Mouse (Mus musculus) limb, embryonic 11.5 days (tissue): ENCODE results near the gene Stoml1. TPM values are rescaled to one million over a fixed set of nuclear protein-coding genes. Genes with fewer than 3 reads are reported as not detected.
A peak's percentile ranks its signal among the peaks of the same experiment; 100 is the strongest.

ENCODE experiments used
- ATAC-seq: fragments of 200-750 bp; cut with Nextera tagmentation; 2 replicates; pipeline ENCODE4 v1.8.0; 2017; ENCODE audit warnings: low read depth; ENCODE audit not compliant: insufficient number of reproducible peaks, low FRiP score, low TSS enrichment
- DNase-seq: peaks from one replicate; pipeline ENCODE4 v3.0.0-alpha.2; 2015; ENCODE audit warnings: low spot score
- H3K27ac ChIP-seq: fragments of 300-500 bp; sonication (generic); replicated peaks from 2 replicates; pipeline ENCODE4 v1.5.1; 2014; ENCODE audit warnings: low read depth, mild to moderate bottlenecking, low read length
- H3K27me3 ChIP-seq: fragments of 300-500 bp; sonication (generic); 2 replicates; pipeline ENCODE4 v1.6.1; 2014; ENCODE audit warnings: mild to moderate bottlenecking, low read length, mixed read lengths; ENCODE audit not compliant: control insufficient read depth, insufficient read depth
- H3K36me3 ChIP-seq: fragments of 300-500 bp; sonication (generic); 2 replicates; pipeline ENCODE4 v1.6.1; 2014; ENCODE audit warnings: mild to moderate bottlenecking, low read length, moderate library complexity, mixed read lengths; ENCODE audit not compliant: control insufficient read depth, insufficient read depth
- H3K4me1 ChIP-seq: fragments of 300-500 bp; sonication (generic); 2 replicates; pipeline ENCODE4 v1.6.1; 2014; ENCODE audit warnings: low read length, mixed read lengths; ENCODE audit not compliant: control insufficient read depth, insufficient read depth
- H3K4me2 ChIP-seq: fragments of 300-500 bp; sonication (generic); 2 replicates; pipeline ENCODE4 v1.6.1; 2014; ENCODE audit warnings: low read depth, mild to moderate bottlenecking, moderate library complexity; ENCODE audit not compliant: severe bottlenecking
- H3K4me3 ChIP-seq: fragments of 300-500 bp; sonication (generic); 2 replicates; pipeline ENCODE4 v1.5.1; 2014; ENCODE audit warnings: low read depth, low read length
- H3K9ac ChIP-seq: fragments of 300-500 bp; sonication (generic); 2 replicates; pipeline ENCODE4 v1.6.1; 2014; ENCODE audit warnings: mild to moderate bottlenecking, low read length
- H3K9me3 ChIP-seq: fragments of 300-500 bp; sonication (generic); 2 replicates; pipeline ENCODE4 v1.6.1; 2016; ENCODE audit warnings: low read length; ENCODE audit not compliant: control insufficient read depth
- WGBS: fragments of 180-500 bp; shearing (Covaris S2); extraction: QIAGEN DNeasy Blood & Tissue Kit; methylation state at CpG from one replicate; pipeline ENCODE4 v1.1.7; 2014; 5-methylcytosine and 5-hydroxymethylcytosine counted together
- polyA plus RNA-seq: library from polyadenylated mRNA; unstranded; fragments of >200 nt; fragmentation: Nextera tagmentation; extraction: Ambion mirVana; gene quantifications from 2 replicates; pipeline ENCODE4 v1.2.1, GENCODE M21; 2014

Stoml1 gene
- polyA plus RNA-seq, 1 experiment from 2014 or later = 19.2 TPM

DNA sequence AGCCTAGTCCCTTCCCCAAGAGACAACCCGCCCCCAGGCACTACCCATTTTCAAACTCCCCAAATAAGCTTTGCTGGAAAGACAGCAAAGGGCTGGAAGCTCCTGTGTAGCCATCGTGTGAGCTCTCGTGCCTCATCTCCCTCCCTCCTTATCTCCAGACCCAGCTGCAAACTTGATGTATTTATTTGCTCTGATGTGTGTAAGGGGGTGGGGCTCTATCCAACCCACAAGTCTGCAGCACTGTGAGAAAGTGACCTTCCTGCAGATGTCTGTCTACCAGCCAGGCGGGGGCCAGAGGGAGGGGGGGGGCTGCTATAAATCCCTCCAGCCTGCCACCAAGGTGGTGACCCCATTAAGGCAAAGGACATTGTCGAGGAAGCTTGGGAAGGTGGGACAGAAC is 39.1 kb upstream of the Stoml1 start:
- no peaks in the 10 kb centered on the region for H3K9me3 ChIP-seq
- no peaks in the 10 kb centered on the region for H3K36me3 ChIP-seq
- H3K27ac ChIP-seq = no peak overlapping the region
- H3K9ac ChIP-seq = no peak overlapping the region
- peaks cover 9% of the 10 kb centered on the region; the same call in 1 of the 2 replicates for H3K4me1 ChIP-seq
- H3K4me3 ChIP-seq = no peak overlapping the region
- ATAC-seq = no peak
- H3K4me2 ChIP-seq = no peak overlapping the region
- H3K27me3 ChIP-seq = no peaks in the 10 kb centered on the region
- WGBS = 12% methylated on average over 5 of the region's 5 CpGs
- no peak for DNase-seq

DNA sequence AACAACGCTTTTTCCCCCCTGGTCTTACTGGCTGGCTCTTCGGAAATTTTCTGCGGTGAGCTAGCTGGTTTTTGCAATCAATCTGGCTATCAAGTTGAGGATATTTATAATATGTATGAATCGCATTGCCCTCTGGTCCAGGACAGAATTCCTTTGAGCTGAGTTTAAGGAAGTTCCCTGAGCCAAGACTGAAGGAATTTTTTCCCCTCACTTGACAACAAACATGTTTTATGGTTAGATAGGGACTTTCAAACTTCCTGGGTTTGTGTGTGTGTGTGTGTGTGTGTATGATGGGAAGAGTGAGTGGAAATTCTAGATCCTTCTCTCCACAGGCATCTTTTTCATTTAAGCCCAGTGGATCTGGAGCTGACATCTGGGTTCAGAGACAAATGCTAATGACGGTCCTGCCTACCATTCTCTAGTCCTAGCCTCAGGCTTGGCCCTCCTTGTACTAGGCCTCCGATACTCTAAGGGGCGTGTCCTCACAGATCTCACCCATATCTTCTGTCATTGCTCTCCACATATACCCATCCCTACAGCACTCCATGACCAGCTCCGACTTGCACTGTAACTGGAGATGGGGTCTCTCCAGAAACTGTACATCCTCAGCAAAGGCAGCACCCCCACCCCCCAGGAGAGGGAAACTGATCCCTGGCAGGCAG is 38.3 kb upstream of the Stoml1 start:
- 64% methylated on average over 8 of the region's 8 CpGs for WGBS
- Histone ChIP-seq H3K36me3 (no peaks in the 10 kb centered on the region), H3K27me3 (no peaks in the 10 kb centered on the region), H3K27ac (no peak overlapping the region), H3K9me3 (no peaks in the 10 kb centered on the region), H3K4me3 (no peak overlapping the region), H3K9ac (no peak overlapping the region), H3K4me1 (peaks cover 9% of the 10 kb centered on the region; the same call in 1 of the 2 replicates), H3K4me2 (no peak overlapping the region)
- DNase-seq (no peak), ATAC-seq (no peak)

DNA sequence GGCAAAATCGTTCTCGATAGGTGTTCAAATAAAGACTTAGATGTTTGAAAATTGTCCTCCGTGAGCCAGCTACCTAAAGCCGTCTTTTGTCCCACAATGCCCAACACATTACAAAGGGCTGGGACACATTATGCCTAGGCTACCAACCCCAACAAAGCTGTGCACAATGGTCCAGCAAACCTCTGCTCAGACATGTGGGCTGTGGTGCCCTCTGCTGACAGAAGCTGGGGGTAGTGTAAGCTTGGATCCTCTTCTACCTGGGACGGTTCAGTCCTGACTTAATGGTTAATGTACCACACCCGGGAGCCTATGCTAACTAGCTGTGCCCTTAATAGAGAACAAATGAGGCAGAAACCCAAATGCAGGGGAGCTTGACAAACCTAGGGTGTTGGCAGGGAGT is 36.6 kb upstream of the Stoml1 start:
- Histone ChIP-seq H3K27ac (no peak overlapping the region), H3K27me3 (no peaks in the 10 kb centered on the region), H3K4me2 (no peak overlapping the region), H3K4me1 (peaks cover 9% of the 10 kb centered on the region; the same call in 1 of the 2 replicates), H3K9me3 (no peaks in the 10 kb centered on the region), H3K36me3 (peaks cover 7% of the 10 kb centered on the region), H3K4me3 (no peak overlapping the region), H3K9ac (no peak overlapping the region)
- DNase-seq (peak; percentile 74), ATAC-seq (no peak)
- 58% methylated on average over 6 of the region's 6 CpGs for WGBS

DNA sequence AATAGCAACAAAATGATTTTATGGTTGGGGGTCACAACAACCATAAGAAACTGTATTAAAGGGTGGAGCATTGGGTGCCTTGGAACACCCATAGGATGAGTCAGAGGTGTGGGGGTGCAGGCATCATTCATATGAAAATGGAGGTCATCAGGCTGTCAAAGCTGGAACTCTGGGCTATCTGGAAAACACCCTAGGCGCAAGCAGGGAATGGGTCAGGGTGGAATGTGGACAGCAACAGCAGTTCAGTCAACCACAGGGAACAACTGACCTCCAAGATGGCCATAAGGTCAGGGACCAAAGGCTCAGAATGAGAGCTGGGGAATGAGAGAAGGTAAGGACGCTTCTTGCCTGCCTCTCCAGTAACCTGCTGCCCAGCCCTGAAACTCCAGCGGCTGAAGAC is 34.4 kb upstream of the Stoml1 start:
- WGBS = 91% methylated on average over 3 of the region's 3 CpGs
- no peaks in the 10 kb centered on the region for H3K9me3 ChIP-seq

DNA sequence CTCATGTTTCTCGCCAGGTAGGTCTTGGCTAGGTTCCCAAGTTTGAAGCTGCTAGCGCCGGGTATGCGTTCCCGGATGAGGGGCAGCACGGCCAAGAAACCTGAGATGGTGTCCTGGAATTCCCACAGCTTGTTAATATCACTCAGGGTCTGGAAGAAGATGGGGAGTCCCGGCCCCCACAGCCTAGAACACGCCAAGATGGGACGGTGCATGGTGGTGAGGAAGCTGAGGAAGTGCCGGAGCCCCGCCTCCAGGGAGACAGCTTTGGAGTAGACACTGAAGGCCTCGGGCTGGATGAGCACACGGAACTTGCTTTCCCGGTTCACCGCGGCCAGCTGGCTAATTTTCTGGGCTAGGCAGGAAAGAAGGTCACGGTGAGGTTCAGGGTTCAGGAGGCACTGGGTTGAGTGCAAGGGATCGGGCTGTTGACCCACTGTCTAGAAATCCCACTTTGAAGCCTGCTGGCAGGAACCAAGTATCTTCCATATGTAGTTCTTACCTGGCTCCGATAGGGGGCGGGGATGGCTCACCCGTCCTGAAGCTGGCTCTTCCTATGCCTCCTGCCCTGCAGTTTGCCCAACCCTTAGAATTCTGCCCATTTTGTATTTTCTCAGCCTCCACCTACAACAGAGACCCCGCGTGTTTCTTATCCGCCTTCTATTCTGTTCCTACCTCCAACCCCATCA is 32.6 kb upstream of the Stoml1 start:
- Histone ChIP-seq H3K9ac (no peak overlapping the region), H3K4me1 (no peaks in the 10 kb centered on the region), H3K27me3 (no peaks in the 10 kb centered on the region), H3K4me3 (no peak overlapping the region), H3K27ac (no peak overlapping the region), H3K9me3 (no peaks in the 10 kb centered on the region), H3K36me3 (peaks cover 7% of the 10 kb centered on the region), H3K4me2 (no peak overlapping the region)
- DNase-seq (peak; percentile 65), ATAC-seq (no peak)
- WGBS = 76% methylated on average over 24 of the region's 24 CpGs

More for the DNA sequence above, 34.4 kb upstream of the Stoml1 start:
- H3K4me2 ChIP-seq = no peak overlapping the region
- DNase-seq (no peak), ATAC-seq (no peak)
- no peak overlapping the region for H3K27ac ChIP-seq
- H3K4me1 ChIP-seq = peaks cover 6% of the 10 kb centered on the region; the same call in 1 of the 2 replicates
- H3K9ac ChIP-seq = no peak overlapping the region
- peaks cover 7% of the 10 kb centered on the region for H3K36me3 ChIP-seq
- H3K27me3 ChIP-seq = no peaks in the 10 kb centered on the region
- no peak overlapping the region for H3K4me3 ChIP-seq

DNA sequence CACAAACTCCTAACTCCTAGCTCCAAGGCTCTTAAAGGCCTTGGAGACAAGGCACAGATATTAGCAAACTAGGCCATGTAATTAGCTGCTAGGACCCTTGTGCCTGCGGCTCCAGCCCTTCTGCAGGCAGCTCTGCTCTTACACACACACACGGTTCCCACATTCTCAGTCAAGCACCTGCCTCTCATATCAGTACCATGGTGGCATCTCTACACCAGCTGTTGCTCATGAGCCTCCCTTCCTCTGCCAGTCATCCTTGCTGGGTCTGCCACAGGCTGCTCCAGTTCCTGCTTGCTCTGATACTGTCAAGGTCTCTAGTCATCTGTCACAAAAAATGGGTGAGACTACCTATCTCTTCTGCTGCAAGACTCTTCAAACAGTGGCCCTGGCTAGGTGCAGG is 28.6 kb upstream of the Stoml1 start:
- H3K27ac ChIP-seq = no peak overlapping the region
- DNase-seq (no peak), ATAC-seq (no peak)
- no peak overlapping the region for H3K9ac ChIP-seq
- no peak overlapping the region for H3K4me3 ChIP-seq
- no peaks in the 10 kb centered on the region for H3K9me3 ChIP-seq
- no peaks in the 10 kb centered on the region for H3K4me1 ChIP-seq
- H3K27me3 ChIP-seq = no peaks in the 10 kb centered on the region
- WGBS = 93% methylated on average over 2 of the region's 2 CpGs
- peaks cover 21% of the 10 kb centered on the region for H3K36me3 ChIP-seq
- H3K4me2 ChIP-seq = no peak overlapping the region

DNA sequence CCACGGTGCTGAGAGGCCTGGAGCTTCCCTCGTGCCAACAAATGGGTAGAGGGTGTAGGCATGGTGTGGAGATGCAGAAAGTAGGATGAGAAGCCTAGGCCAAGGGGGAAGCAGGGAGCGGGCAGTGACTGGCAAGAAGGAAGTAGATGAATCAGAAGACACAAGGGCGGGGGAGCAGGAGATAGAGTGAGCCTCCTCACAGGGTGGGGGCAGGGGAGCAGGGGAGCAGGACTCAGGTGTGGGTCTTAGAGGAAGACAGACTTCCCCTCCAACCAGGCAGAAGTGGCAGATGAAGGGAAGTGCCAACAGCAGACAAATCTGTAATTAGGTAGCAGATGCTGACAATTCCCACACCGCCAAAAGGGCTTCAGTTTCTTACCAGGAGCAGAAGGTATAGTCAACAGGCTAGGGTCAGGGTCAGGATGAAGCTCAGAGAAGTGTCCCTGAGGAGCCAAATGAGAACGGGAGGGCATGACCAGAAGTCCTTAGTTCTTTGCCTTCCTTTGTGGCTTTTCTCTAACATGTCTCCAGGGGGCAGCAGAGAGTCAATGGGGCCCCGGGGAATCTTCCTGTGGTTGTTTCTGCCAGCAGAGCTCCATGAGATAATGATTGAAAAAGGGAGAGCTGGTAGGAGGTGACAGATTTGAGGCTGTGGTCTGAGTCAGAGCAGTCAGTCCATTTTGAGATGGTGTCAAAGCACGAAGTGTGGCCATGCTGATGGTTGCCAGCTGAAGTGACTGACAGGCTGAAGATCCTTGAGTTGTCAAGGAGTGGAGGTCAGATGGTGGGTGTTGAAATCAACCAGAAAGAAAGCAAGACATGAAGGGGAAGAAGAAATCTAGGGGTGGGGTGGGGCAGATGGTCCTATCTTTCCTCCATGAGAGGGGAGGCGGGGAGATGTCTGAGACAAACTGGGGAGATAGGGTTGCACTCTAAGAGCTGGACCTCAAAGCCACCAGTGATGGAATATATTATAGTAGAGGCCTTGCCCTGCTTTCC is 26.8 kb upstream of the Stoml1 start:
- no peak overlapping the region for H3K9ac ChIP-seq
- 66% methylated on average over 9 of the region's 9 CpGs for WGBS
- peaks cover 19% of the 10 kb centered on the region; the same call in 1 of the 2 replicates for H3K36me3 ChIP-seq
- no peak overlapping the region for H3K4me2 ChIP-seq
- H3K27ac ChIP-seq = no peak overlapping the region
- DNase-seq = peak; percentile 65
- H3K9me3 ChIP-seq = no peaks in the 10 kb centered on the region
- H3K4me1 ChIP-seq = no peaks in the 10 kb centered on the region
- H3K27me3 ChIP-seq = no peaks in the 10 kb centered on the region
- no peak for ATAC-seq
- no peak overlapping the region for H3K4me3 ChIP-seq
